Comparison of ENCODE assay signal across 12 mouse cellular contexts in the genomic region with DNA sequence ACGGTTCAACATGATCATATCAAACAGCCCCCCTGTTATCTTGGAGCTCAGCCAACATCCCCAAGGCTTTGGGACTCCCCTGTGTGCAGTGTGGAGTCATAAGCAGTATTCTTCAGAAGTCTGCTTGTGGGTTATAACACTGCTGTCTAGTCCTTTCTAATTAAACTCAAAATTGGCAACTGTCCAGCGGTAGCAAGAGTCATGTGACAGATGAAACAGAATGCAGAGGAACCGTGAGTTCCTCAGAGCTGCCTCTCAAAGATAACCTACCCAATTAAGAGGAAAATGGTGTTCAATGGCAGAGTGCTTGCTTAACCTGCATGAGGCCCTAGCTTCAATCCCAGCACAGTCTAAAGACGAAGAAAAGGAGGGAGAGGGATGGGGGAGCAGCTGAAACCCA. TPM values are rescaled to one million over a fixed set of nuclear protein-coding genes. Genes with fewer than 3 reads are reported as not detected.
DNase-seq lines count a peak whose midpoint lies in the region; ATAC-seq and TF ChIP-seq lines count a peak whose summit lies in the region.
"Had no signal": no experiment of that assay in that cellular context is flagged by ENCODE, and none has a peak within 500 bp of the region (broad histone marks: within the 10 kb centered on the region; RNA-seq: fewer than 3 reads in every experiment).

No protein-coding gene starts in this region.

- H3K27ac ChIP-seq in hindbrain, postnatal 0 days = no peak overlapping the region
- H3K27ac ChIP-seq in hindbrain, embryonic 16.5 days (ENCODE audit: low read depth, low read length) = no peak overlapping the region

- H3K4me1 ChIP-seq in hindbrain, postnatal 0 days (ENCODE audit: insufficient read depth, low read length) = no peaks in the 10 kb centered on the region
- peaks cover 2% of the 10 kb centered on the region; the same call in 1 of the 2 replicates for H3K4me1 ChIP-seq in hindbrain, embryonic 16.5 days (ENCODE audit: control insufficient read depth, insufficient read depth, low read depth, low read length)

- no peaks in the 10 kb centered on the region for H3K36me3 ChIP-seq in hindbrain, postnatal 0 days (ENCODE audit: insufficient read depth, low read length)
- H3K36me3 ChIP-seq in hindbrain, embryonic 16.5 days (ENCODE audit: control insufficient read depth, insufficient read depth, low read length) = no peaks in the 10 kb centered on the region

- no peaks in the 10 kb centered on the region for H3K27me3 ChIP-seq in hindbrain, postnatal 0 days (ENCODE audit: insufficient read depth, low read length)
- H3K27me3 ChIP-seq in hindbrain, embryonic 16.5 days (replicated peaks; ENCODE audit: control insufficient read depth, insufficient read depth, low read length) = no peaks in the 10 kb centered on the region

- DNase-seq in hindbrain, postnatal 0 days (ENCODE audit: low spot score) = peak; percentile 60
- DNase-seq in 416B (ENCODE audit: low read depth) = peak; percentile 86
- no peak for DNase-seq in ovary, postnatal 10 days (ENCODE audit: low spot score)
- no peak for DNase-seq in thymus, postnatal 25 days
- DNase-seq: adrenal gland, postnatal 25 days; heart, postnatal 36 days; left cerebral cortex, postnatal 4 days; lung, postnatal 14 days had no signal

- H3K9ac ChIP-seq in hindbrain, postnatal 0 days (replicated peaks; ENCODE audit: low read length) = no peak overlapping the region
- H3K9ac ChIP-seq in hindbrain, embryonic 16.5 days (ENCODE audit: low read depth, low read length) = no peak overlapping the region

- peak; percentile 18; the same call in 1 of the 2 replicates for ATAC-seq in hindbrain, postnatal 0 days
- ATAC-seq in hindbrain, embryonic 16.5 days = no peak
- ATAC-seq in activated CD4-positive, CD25-positive, alpha-beta regulatory T cell, adult 4 months = peak; percentile 54
- ATAC-seq in megakaryocyte progenitor cell, adult 5-6 weeks (replicated peaks; ENCODE audit: poor library complexity) = peak; percentile 72
- no peak for ATAC-seq in megakaryocyte, adult 5-6 weeks (ENCODE audit: poor library complexity, severe bottlenecking)

- 20% methylated on average over 4 of the region's 4 CpGs for WGBS in hindbrain, postnatal 0 days
- WGBS in hindbrain, embryonic 16.5 days = 17% methylated on average over 4 of the region's 4 CpGs

- no peak for TF ChIP-seq CTCF in hindbrain, postnatal 0 days (IDR thresholded peaks at IDR 0.05; ENCODE audit: low read depth)

- H3K9me3 ChIP-seq in hindbrain, postnatal 0 days (ENCODE audit: low read length) = no peaks in the 10 kb centered on the region
- no peaks in the 10 kb centered on the region for H3K9me3 ChIP-seq in hindbrain, embryonic 16.5 days (ENCODE audit: control insufficient read depth, low read length)

- no peak overlapping the region for H3K4me3 ChIP-seq in hindbrain, postnatal 0 days (ENCODE audit: low read length)
- H3K4me3 ChIP-seq in hindbrain, embryonic 16.5 days (ENCODE audit: low read length) = no peak overlapping the region

- H3K4me2 ChIP-seq in hindbrain, postnatal 0 days (ENCODE audit: low read depth, low read length) = no peak overlapping the region
- H3K4me2 ChIP-seq in hindbrain, embryonic 16.5 days (ENCODE audit: low read length) = no peak overlapping the region

RNA-seq across cellular contexts. Expression of a gene that starts 32.1 kb away (rescaled TPM):
- total RNA-seq in hindbrain, postnatal 0 days (2014; rRNA removed) = 1.9 and 3.4 TPM in 2 replicates
- 1.7 and 2.2 TPM in 2 replicates for polyA plus RNA-seq in hindbrain, postnatal 0 days (2015; fragmentation: Nextera tagmentation; extraction: Ambion mirVana)
- polyA plus RNA-seq in hindbrain, embryonic 16.5 days (2015; fragmentation: Nextera tagmentation; extraction: Ambion mirVana) = 1.4 TPM in 2 replicates
- not detected for polyA plus RNA-seq in activated CD4-positive, CD25-positive, alpha-beta regulatory T cell, adult 4 months (2017; shearing (Covaris generic))
- 1.3 and 3.0 TPM in 2 replicates for total RNA-seq in megakaryocyte progenitor cell, adult 5-6 weeks (2015)
- total RNA-seq in megakaryocyte progenitor cell, adult 5-6 weeks (2017) = 0.21 and 1.5 TPM in 2 replicates
- 0.52 and 0.58 TPM in 2 replicates for total RNA-seq in megakaryocyte, adult 5-6 weeks (2015)
- total RNA-seq in megakaryocyte, adult 5-6 weeks (2017) = 0.33 TPM in 1 of 2 replicates, not detected in the other

RNA-seq across cellular contexts. Expression of a gene that starts 33.2 kb away (rescaled TPM):
- total RNA-seq in hindbrain, postnatal 0 days (2014; rRNA removed) = 35.7 and 41.8 TPM in 2 replicates
- polyA plus RNA-seq in hindbrain, postnatal 0 days (2015; fragmentation: Nextera tagmentation; extraction: Ambion mirVana) = 19.5 TPM in 2 replicates
- polyA plus RNA-seq in hindbrain, embryonic 16.5 days (2015; fragmentation: Nextera tagmentation; extraction: Ambion mirVana) = 22.7 and 24.0 TPM in 2 replicates
- 10 to 100 TPM; 17.5 to 22.4 TPM for polyA plus RNA-seq in activated CD4-positive, CD25-positive, alpha-beta regulatory T cell, adult 4 months (2017; shearing (Covaris generic))
- 111 TPM in 2 replicates for total RNA-seq in megakaryocyte progenitor cell, adult 5-6 weeks (2015)
- total RNA-seq in megakaryocyte progenitor cell, adult 5-6 weeks (2017) = 100 and 110 TPM in 2 replicates
- 163 and 164 TPM in 2 replicates for total RNA-seq in megakaryocyte, adult 5-6 weeks (2015)
- total RNA-seq in megakaryocyte, adult 5-6 weeks (2017) = 143 and 160 TPM in 2 replicates

RNA-seq across cellular contexts. Expression of a gene that starts 35.4 kb away (rescaled TPM):
- 36.0 and 52.1 TPM in 2 replicates for total RNA-seq in hindbrain, postnatal 0 days (2014; rRNA removed)
- polyA plus RNA-seq in hindbrain, postnatal 0 days (2015; fragmentation: Nextera tagmentation; extraction: Ambion mirVana) = 77.2 and 83.5 TPM in 2 replicates
- polyA plus RNA-seq in hindbrain, embryonic 16.5 days (2015; fragmentation: Nextera tagmentation; extraction: Ambion mirVana) = 79.4 and 80.8 TPM in 2 replicates
- 100 to 1,000 TPM; 204 to 207 TPM for polyA plus RNA-seq in activated CD4-positive, CD25-positive, alpha-beta regulatory T cell, adult 4 months (2017; shearing (Covaris generic))
- 129 and 131 TPM in 2 replicates for total RNA-seq in megakaryocyte progenitor cell, adult 5-6 weeks (2015)
- total RNA-seq in megakaryocyte progenitor cell, adult 5-6 weeks (2017) = 134 and 140 TPM in 2 replicates
- total RNA-seq in megakaryocyte, adult 5-6 weeks (2015) = 53.0 and 66.9 TPM in 2 replicates
- total RNA-seq in megakaryocyte, adult 5-6 weeks (2017) = 66.9 and 70.8 TPM in 2 replicates

Comparison
In these comparisons a context has a peak if more than half of its experiments do, and no peak if none do; other contexts are left out.
1. ATAC-seq: peak in hindbrain, postnatal 0 days (single experiment), activated CD4-positive, CD25-positive, alpha-beta regulatory T cell, adult 4 months (single experiment) and megakaryocyte progenitor cell, adult 5-6 weeks (single experiment); none in hindbrain, embryonic 16.5 days (single experiment) and megakaryocyte, adult 5-6 weeks (single experiment).
2. DNase-seq: peak in hindbrain, postnatal 0 days (single experiment) and 416B (single experiment); none in ovary, postnatal 10 days (single experiment) and thymus, postnatal 25 days (single experiment).